Mouse (Mus musculus): ENCODE measurements at regions not wholly inside any gene's neighbourhood (a gene's known extent, or its start where the extent isn't known, plus 50 kb on each side); places are given as distances from the start of the nearest gene placed in this dataset.
A peak's percentile ranks its signal among the peaks of the same experiment; 100 is the strongest.

DNA sequence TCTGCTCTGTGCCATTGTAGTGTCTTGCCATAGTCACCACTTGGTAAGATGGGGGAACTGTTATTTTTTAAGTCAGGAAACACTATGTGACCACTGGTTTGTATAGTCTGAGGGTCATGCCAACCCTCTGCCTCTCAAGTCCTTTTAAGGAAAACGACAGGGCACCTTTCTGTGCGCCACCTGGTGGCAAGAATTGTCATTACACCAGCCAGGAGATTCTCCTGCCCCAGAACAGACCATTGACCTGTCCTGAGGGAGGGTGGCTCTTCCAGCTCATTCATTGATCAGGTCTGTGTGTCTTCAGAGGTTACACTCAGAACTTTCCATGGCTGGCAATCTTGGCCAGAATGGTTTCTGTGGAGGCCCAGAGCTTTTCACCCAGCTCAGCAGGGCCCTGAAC lies 166.9 kb downstream of the Bmp7 start:
- DNase-seq (ENCODE audit: low spot score in 2 of 2), result peak; percentile 39 to 79

DNA sequence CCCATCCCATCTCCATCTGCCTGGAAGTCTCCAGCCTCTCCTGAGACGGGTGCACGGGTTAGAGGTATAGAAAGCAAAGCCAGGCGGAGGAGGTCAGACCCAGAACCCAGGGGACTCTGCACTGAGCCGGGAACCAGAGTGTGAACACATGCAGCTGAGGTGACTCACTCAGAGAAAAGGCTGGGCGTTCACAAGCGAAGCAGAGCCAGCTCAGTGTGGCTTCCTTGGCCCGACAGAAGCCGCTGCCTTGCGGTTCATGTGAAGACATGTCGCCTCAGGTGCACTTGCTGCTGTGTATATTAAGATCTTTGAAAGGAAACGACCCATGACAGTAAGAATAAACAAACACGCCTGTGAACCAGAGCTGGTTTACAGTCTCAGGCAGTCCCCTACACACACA lies 163.6 kb downstream of the Bmp7 start:
- DNase-seq (ENCODE audit: low spot score in 2 of 2), result peak; percentile 27 to 30

DNA sequence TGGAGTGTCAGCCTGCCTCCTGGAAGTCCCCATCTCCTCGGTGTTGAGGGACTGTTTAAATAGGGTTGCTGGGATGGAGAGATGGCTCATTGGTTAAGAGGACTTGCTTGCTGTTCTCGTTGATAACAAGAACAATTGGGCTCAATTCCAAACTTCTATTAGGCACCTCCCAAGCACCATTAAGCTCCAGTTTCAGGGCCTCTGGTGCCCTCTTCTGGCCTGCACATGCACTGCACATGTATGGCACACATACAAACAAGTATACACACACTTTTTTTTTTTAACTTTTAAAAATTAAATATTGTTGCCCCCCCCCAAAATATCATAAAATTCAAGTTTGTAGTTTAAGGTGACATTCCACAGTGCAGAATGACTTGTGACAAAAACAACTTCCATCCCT lies 162.3 kb downstream of the Bmp7 start:
- DNase-seq (ENCODE audit: low spot score in 2 of 2), result no peak

DNA sequence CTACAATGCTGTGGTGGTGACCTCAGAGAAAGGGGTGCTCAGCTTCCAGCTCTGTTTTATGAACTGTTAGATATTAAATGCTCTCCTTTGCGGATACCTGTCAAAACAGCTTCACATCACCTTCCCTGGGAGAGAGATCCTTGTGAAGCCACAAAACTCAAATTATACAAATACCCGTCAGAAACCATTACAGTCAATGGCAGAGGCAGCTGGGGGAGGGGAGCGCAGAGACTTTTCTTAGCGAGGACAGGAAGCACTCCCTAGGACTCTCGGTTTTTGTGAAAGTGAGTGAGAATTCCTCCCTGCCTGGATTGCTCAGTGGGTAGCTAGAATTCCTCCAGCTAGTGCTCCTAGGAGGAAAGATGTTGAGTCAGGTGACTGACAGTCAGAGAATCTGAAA lies 161.0 kb downstream of the Bmp7 start:
- no peak for DNase-seq (ENCODE audit: low spot score in 2 of 2)

DNA sequence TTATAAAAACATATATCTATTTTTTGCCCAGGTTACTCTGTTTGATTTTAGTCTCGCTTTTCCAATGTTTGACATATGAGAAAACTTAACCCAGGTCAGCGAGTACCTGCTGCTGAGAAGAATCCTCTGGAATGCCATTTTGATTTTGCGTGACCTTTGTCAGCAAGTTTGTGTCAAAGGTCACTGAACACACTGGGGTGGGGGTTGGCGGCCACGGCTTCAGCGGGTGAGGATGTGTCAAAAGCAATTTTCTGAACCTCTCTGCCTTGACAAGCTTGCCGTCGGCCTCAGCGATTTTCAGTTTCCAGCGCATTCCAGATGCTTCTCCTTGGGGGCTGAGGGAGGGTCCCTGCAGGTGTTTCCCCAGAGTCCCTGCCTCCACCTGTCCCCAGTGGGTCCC lies 157.4 kb downstream of the Bmp7 start:
- DNase-seq (ENCODE audit: low spot score in 2 of 2), result no peak

DNA sequence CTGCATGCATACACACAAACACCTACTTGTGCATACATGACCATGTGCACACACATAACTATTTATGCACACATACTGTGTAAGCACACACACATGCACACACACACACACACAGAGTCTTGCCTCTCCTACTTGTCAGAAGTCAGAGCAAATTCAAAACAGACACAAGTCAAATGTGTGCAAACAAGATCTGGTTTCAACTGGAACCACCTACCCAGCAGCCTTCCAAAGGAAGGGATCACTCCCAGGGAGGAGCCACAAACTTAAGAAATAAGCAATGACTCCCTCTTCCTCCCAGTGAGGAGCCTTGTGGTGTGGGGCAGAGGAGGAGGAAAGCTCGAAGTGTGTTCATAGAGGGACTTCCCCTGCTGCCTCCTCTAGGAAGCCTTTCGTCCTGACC lies 153.8 kb downstream of the Bmp7 start:
- no peak for DNase-seq (ENCODE audit: low spot score in 2 of 2)

DNA sequence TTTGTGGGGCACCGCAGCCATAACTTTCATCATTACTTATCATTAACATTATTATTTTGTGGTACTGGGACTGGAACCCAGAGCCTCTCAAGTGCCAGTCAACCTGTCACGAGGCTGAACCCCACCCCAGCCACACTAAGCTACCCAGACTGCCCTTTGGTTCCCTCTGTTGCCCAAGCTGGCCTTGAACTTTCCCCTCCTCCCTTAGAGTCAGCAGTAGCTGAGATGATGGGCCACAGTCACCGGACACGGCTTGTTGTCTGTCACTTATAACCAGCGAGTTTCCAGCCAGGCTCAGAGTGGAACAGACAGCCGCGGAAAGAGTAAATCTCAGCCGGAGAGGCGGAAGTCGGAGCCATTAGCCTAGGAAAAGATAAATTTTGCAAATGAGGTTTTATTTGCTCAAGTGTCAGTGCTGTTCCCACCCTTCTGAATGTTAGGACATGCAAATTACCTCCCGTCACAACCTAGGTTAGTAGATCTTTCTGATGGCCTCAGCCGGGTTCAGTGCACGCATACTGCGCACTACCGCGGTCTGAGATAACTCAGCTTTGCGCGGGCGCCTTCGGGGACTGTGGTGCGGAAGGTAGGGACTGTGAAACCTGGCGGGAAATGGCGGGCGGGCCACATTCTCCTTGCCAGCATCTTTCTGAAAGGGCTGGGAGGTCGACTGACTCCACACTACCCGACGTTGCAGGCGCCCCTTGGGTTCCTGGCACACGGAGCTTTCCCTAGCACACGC lies 152.7 kb downstream of the Bmp7 start:
- no peak for DNase-seq (ENCODE audit: low spot score in 2 of 2)

DNA sequence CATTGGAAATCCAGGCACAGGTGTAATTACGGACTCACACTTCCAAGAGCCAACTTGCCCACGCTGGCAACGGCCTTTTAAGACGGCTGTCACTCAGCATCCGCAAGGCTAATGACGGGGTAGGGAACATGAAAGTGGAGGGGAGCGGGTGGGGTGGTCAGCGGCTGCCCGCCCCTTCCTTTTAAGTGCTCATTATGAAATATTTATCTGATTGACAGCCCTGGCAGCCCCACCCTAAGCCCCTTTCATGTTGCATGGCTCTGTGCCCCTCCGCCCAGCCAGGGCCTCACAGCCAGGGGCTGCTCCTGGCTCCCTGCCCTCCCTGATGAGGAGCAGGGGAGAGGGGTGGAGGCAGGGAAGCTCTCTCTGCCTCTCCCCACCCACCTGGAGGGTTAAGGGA lies 150.9 kb downstream of the Bmp7 start:
- DNase-seq (ENCODE audit: low spot score in 2 of 2), result no peak

DNA sequence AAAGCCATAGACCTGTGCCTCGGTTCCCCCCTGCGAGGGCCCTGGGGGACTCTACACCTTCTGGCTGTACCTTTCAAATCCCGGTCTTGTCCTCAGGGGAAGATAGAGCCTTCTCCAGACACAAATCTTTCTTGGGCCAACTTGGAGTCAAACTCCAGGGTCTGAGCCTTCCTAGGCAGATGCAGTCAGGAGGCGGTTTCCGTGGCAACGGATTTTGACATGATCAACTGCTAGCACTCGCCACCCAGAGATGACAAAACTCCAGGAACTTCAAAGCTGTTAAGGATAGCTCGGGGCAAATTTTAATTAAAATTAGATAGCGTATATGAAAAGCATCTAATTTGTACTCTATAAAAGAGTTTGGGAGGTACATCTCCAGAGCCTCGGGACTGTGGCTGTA lies 147.6 kb downstream of the Bmp7 start:
- DNase-seq (ENCODE audit: low spot score in 2 of 2), result no peak

DNA sequence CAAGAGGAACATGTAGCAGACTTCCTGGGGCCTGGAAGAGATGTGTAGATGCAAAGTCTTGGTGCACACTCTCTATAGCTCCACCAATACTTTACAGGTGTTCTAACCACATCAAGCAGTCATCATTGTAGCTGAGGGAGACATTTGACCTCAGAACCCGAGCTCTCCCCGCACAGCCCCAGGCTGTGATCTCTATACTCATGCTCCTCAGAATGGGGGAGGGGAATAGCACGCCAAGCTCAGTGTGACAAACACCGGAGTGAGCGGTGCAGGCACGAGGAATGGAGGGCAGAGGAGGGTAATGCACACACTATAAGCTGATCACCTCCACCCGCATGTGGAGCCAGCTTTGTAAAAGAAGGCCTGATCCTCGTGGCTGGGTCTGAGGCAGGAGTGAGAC lies 146.1 kb downstream of the Bmp7 start:
- peak; percentile 55 to 62 for DNase-seq (ENCODE audit: low spot score in 2 of 2)

DNA sequence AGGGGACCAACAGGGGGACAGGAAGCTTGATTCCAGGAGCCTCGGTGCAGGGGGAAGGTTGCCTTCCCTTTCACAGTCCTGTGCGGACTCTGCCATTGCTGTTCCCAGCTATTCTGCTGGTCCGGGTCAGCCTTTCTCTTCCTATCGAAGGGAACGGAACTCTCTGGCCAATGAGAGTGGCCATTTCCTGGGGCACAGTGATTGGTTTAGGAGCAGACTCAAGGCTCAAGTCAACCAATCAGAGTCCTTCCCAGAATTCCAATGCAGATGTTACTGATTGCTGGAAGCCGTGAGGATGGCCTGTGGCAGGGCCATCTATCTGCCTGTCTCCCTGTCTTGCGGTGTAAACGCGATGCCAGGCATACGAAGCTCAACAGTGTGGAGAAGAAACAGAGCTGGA lies 145.3 kb downstream of the Bmp7 start:
- DNase-seq (ENCODE audit: low spot score in 2 of 2), result no peak

DNA sequence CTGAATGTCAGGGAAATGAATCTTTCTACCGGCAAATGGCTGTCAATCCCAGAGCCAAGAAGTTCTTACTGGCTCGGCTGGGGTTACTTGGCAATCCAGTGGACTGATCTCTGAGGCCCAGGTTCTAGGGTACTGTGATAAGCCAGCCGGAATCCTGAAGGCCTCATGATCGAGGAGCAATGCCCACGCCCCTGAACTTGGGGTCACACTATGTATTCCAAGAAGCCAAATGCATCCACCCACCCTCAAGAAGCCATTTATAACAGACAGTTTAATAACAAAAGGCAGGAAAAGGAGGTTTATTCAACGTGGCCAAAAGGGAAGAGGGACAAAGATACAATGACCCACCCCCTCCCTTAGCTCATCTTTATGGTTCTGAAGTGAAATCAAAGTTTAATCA lies 144.0 kb downstream of the Bmp7 start:
- DNase-seq (ENCODE audit: low spot score in 2 of 2), result no peak

DNA sequence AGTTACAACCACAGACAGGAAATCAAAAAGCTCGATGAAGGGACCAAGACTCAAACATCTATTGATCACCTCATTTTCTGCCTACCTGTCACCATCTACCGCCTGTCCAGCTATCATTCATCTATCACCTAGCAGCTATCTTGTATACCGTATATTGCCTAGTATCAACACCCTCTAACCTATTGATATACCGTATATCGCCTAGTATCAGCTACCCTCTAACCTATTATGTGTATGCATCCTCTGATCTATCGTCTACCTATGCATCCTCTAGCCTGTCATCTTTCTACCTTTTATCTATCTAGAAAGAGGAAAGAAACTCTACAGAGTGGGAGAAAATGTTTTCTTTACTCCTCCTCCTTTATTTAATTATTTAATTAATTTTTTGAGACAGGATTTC lies 143.2 kb downstream of the Bmp7 start:
- no peak for DNase-seq (ENCODE audit: low spot score in 2 of 2)

DNA sequence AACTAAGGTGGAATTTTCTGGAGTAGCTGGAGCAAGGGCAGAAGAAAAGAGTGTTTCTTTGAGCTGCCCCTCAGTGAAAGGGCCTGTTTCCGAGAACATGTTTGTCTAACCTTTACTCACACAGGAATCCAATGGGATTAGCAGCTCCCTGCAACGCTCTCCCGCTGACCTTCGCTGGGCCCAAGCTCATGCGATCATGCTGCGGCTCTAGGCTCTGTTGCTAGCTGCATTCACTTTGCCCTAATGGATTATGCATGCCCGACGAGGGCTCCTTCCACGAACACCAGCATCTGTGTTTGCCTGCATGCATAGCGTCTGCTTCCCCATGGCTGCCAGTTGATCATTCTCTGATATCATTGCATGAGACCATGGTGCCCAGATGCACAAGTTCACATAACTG lies 140.2 kb downstream of the Bmp7 start:
- no peak for DNase-seq (ENCODE audit: low spot score in 2 of 2)

DNA sequence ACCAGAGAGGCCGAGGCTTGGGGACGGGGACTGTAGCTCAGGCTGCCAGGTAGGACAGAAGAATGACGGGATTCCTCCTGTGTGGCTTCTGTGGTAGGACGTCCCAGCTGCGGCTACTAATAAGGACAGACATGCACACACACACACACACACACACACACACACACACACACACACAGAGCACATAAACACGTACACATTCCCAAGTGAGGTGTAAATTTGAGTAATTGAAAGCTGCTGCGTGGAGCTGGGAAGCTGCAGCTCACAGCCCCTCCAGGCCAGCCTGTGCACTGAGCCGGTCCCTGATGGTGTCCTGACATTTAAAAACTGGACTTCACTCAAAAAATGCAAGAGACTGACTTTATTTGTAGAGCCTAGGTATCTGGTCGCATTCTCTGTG lies 139.3 kb downstream of the Bmp7 start:
- DNase-seq (ENCODE audit: low spot score in 2 of 2), result no peak

DNA sequence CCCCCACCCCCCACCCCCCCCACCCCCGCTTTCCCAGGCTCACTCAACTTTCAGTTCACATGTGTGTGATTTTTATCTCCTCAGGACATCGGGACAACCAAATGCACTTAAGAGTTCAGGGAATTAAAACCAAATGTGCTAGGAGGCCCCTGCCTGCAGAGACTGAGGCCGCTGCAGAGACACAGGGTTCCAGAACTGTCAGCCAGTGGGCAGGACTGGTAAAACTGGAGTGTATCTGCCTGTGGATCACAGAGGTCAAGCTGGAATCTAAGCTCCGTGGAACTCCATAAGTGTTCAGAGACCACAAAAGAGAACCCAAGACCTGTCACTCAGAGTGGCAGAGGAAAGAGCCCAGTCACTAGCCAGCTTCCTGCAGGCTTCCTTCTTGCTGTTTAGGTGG lies 138.3 kb downstream of the Bmp7 start:
- no peak for DNase-seq (ENCODE audit: low spot score in 2 of 2)

DNA sequence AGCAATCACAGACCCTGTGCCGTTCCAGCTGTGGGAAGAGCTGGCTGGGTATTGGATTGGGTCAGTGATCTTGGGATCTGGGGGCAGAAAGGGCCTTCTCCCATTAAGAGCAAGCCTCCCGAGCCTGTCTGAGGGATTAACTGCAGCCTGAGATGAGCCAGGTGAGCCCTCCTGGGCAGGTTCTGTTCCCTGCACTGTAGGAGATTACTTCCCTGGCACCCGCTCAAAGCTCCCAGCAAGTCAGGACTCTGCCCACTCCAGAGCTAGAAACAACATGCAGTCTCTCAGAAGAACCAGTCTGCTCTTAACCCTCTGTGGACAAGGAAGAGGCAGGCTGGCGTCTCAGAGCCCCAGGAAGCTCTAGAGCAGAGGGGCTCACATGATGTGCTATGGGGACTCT lies 132.7 kb downstream of the Bmp7 start:
- no peak for DNase-seq (ENCODE audit: low spot score in 2 of 2)

DNA sequence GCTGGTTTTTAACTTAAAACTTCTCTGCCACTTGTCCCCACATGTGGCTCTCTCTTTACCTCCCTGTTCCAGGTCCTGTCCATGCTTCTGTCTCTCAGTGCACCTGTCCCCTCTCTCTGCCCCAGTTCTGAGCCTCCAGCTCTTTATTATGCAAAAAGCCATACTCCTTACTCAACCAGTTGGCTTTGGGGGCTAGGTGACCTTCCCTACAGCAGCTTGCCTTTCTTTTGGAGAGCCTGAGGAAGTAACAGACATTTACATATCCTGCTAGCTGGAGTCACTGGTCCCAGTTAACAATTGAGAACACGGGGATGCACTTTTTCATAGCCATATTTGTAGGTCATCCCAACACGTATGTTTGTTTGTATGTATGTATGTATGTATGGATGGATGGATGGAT lies 130.8 kb downstream of the Bmp7 start:
- no peak for DNase-seq (ENCODE audit: low spot score in 2 of 2)

DNA sequence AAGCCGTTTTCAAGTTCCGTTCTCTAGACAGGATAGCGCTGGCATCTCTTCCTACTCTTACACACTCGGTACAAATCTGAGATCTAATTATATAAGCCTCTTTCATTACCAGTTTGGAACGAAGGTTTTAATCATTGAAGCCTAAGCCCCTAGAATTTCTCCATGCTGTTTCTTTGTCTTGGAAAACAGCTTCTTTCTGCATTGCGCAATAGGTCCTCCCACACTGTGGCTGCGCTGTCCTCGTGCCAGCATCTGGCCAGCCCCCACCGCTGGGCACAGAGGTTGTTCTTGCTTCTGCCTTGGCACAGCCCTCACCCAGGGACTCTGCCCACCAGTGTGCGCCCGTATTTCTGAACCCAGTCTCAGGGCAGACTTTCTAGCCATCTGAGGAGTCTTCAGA lies 126.8 kb downstream of the Bmp7 start:
- DNase-seq (ENCODE audit: low spot score in 2 of 2), result no peak

DNA sequence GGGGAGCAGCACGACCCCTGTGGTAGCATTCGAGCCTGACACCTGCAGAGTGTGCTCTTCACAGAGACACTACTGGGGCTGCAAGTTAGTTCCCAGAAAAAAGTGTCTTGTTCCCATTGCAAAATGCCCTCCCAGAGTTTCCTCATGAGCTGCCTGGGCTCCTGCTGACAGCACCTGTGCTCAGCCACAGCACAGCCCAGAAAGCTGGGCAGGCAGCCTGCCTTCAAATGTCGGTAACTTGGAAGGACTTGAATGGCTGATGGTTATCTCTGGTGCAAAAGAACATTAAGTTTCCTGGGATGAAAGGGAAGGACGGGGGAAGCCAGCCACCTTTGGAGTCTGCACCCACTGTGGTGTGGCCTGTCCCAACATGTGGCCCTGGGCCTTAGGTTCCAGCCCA lies 126.2 kb downstream of the Bmp7 start:
- no peak for DNase-seq (ENCODE audit: low spot score in 2 of 2)

DNA sequence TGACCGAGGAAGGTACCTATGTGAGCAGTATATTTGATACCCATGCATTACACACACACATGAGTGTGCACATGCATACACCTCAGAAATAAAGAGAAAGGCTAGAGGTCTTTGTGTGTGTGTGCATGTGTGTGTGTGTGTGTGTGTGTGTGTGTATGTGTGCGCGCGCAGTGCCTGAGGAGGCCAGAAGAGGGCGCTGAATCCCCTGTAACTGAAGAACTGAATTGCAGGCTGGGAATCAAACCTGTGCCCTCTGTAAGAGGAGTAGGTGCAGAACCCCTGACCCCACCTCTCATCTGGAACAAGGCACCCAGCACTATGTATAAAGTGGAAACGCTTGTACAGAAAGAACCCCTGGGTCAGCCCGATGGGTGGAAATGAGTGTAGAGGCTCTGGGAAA lies 125.0 kb downstream of the Bmp7 start:
- no peak for DNase-seq (ENCODE audit: low spot score in 2 of 2)

DNA sequence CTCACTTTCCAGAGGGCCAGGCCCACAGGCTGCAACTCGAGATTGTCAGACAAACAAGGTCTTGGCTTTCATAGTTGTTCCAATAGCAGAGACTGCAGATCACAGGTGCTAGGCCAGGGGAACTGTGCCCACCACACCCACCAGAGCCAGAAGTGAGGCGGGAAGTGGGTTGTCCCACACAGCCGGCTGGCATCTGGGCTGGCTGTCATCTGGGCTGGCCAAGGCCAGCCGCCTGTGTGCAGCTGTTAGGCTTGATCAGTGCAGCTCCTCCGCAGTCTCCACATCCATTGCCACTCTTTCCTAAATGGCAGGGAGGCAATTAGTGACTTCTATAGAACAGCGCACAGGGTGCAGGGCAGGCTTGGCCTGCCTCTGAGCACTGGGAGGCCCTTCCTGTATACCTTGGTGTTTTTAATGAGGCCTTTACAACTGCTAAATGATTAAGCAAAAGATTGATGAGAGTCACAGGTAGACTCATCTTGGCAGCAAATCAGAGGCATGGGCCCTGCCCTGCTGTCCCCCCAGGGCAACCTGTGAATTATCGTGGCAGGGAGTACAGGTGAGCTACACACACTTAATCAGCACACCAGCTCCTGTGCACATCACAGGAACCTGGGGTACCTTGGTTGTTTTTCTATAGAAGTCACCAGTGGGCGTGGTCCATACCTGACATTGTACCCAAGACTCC lies 122.9 kb downstream of the Bmp7 start:
- peak; percentile 52 to 55 for DNase-seq (ENCODE audit: low spot score in 2 of 2)

Data from thymus, postnatal 10 days (tissue).